Comparison of ENCODE assay signal across 21 mouse cellular contexts in genomic region chr7:65439518-65439917, GRCm38 (mm10).
DNase-seq lines count a peak whose midpoint lies in the region; ATAC-seq and TF ChIP-seq lines count a peak whose summit lies in the region.
"Had no signal": no experiment of that assay in that cellular context is flagged by ENCODE, and none has a peak within 500 bp of the region (broad histone marks: within the 10 kb centered on the region; RNA-seq: fewer than 3 reads in every experiment).

No protein-coding gene starts in this region.

- H3K4me3 ChIP-seq in heart, embryonic 10.5 days = no peak overlapping the region
- H3K4me3 ChIP-seq in heart, embryonic 12.5 days = no peak overlapping the region
- H3K4me3 ChIP-seq in midbrain, embryonic 10.5 days = no peak overlapping the region
- H3K4me3 ChIP-seq in midbrain, embryonic 15.5 days = no peak overlapping the region
- H3K4me3 ChIP-seq in intestine, embryonic 16.5 days (ENCODE audit: low read length) = no peak overlapping the region
- H3K4me3 ChIP-seq in lung, postnatal 0 days (ENCODE audit: low read depth, low read length) = no peak overlapping the region
- H3K4me3 ChIP-seq: embryonic facial prominence, embryonic 12.5 days; forebrain, embryonic 13.5 days; hindbrain, embryonic 10.5 days; neural tube, embryonic 13.5 days had no signal

- no peaks in the 10 kb centered on the region for H3K27me3 ChIP-seq in heart, embryonic 10.5 days (ENCODE audit: insufficient read depth, poor library complexity, severe bottlenecking)
- H3K27me3 ChIP-seq in heart, embryonic 12.5 days (replicated peaks) = no peaks in the 10 kb centered on the region
- no peaks in the 10 kb centered on the region for H3K27me3 ChIP-seq in midbrain, embryonic 10.5 days (ENCODE audit: low read depth, poor library complexity, severe bottlenecking)
- no peaks in the 10 kb centered on the region for H3K27me3 ChIP-seq in midbrain, embryonic 15.5 days (replicated peaks)
- no peaks in the 10 kb centered on the region for H3K27me3 ChIP-seq in intestine, embryonic 16.5 days (replicated peaks; ENCODE audit: control insufficient read depth, insufficient read depth, low read length)
- no peaks in the 10 kb centered on the region for H3K27me3 ChIP-seq in lung, postnatal 0 days (replicated peaks; ENCODE audit: insufficient read depth, low read length)
- H3K27me3 ChIP-seq: embryonic facial prominence, embryonic 12.5 days; forebrain, embryonic 13.5 days; neural tube, embryonic 13.5 days had no signal

- H3K9ac ChIP-seq in heart, embryonic 12.5 days = no peak overlapping the region
- no peak overlapping the region for H3K9ac ChIP-seq in midbrain, embryonic 15.5 days
- no peak overlapping the region for H3K9ac ChIP-seq in intestine, embryonic 16.5 days (ENCODE audit: low read depth, low read length)
- H3K9ac ChIP-seq in lung, postnatal 0 days (replicated peaks; ENCODE audit: low read depth) = no peak overlapping the region
- H3K9ac ChIP-seq: embryonic facial prominence, embryonic 12.5 days; forebrain, embryonic 13.5 days; neural tube, embryonic 13.5 days had no signal

- H3K36me3 ChIP-seq in heart, embryonic 10.5 days = no peaks in the 10 kb centered on the region
- no peaks in the 10 kb centered on the region for H3K36me3 ChIP-seq in heart, embryonic 12.5 days
- H3K36me3 ChIP-seq in midbrain, embryonic 10.5 days = no peaks in the 10 kb centered on the region
- H3K36me3 ChIP-seq in midbrain, embryonic 15.5 days (replicated peaks) = no peaks in the 10 kb centered on the region
- H3K36me3 ChIP-seq in intestine, embryonic 16.5 days (ENCODE audit: control insufficient read depth, insufficient read depth, low read length) = no peaks in the 10 kb centered on the region
- no peaks in the 10 kb centered on the region for H3K36me3 ChIP-seq in lung, postnatal 0 days (ENCODE audit: insufficient read depth, low read length)
- H3K36me3 ChIP-seq: embryonic facial prominence, embryonic 12.5 days; hindbrain, embryonic 10.5 days; neural tube, embryonic 13.5 days had no signal

- DNase-seq in heart, embryonic 10.5 days (ENCODE audit: low spot score) = no peak
- DNase-seq in midbrain, embryonic 10.5 days (ENCODE audit: low spot score) = peak; percentile 54
- peak; percentile 51 for DNase-seq in retina, embryonic 14.5 days (ENCODE audit: low spot score)
- no peak for DNase-seq in lung, postnatal 0 days (ENCODE audit: low spot score)
- no peak for DNase-seq in gastrocnemius, postnatal 4 days (ENCODE audit: low spot score in 2 of 2)
- DNase-seq: adrenal gland, postnatal 14 days; B cell, adult 2 months; cerebellum, adult 9-11 months; gastrocnemius, postnatal 36 days; kidney, adult 8-10 months; kidney, postnatal 10 days; thymus, adult 2 months had no signal

- H3K9me3 ChIP-seq in heart, embryonic 10.5 days = no peaks in the 10 kb centered on the region
- no peaks in the 10 kb centered on the region for H3K9me3 ChIP-seq in heart, embryonic 12.5 days (replicated peaks)
- peaks cover 2% of the 10 kb centered on the region; the same call in 1 of the 2 replicates for H3K9me3 ChIP-seq in midbrain, embryonic 10.5 days (replicated peaks)
- H3K9me3 ChIP-seq in midbrain, embryonic 15.5 days = no peaks in the 10 kb centered on the region
- no peaks in the 10 kb centered on the region for H3K9me3 ChIP-seq in intestine, embryonic 16.5 days (ENCODE audit: control insufficient read depth, low read length)
- no peaks in the 10 kb centered on the region for H3K9me3 ChIP-seq in lung, postnatal 0 days (ENCODE audit: low read length)
- H3K9me3 ChIP-seq: embryonic facial prominence, embryonic 12.5 days; forebrain, embryonic 13.5 days; hindbrain, embryonic 10.5 days; neural tube, embryonic 13.5 days had no signal

- H3K4me2 ChIP-seq in heart, embryonic 12.5 days = no peak overlapping the region
- H3K4me2 ChIP-seq in midbrain, embryonic 15.5 days = no peak overlapping the region
- H3K4me2 ChIP-seq in intestine, embryonic 16.5 days (ENCODE audit: low read depth, low read length) = no peak overlapping the region
- H3K4me2 ChIP-seq in lung, postnatal 0 days (replicated peaks; ENCODE audit: low read depth, low read length) = no peak overlapping the region
- H3K4me2 ChIP-seq: embryonic facial prominence, embryonic 12.5 days; forebrain, embryonic 13.5 days; neural tube, embryonic 13.5 days had no signal

- no peak for ATAC-seq in heart, embryonic 12.5 days (ENCODE audit: insufficient number of reproducible peaks, low FRiP score)
- ATAC-seq in midbrain, embryonic 15.5 days (replicated peaks) = no peak
- peak; percentile 16; the same call in 1 of the 2 replicates for ATAC-seq in intestine, embryonic 16.5 days
- no peak for ATAC-seq in lung, postnatal 0 days
- ATAC-seq: activated CD4-positive, CD25-positive, alpha-beta regulatory T cell, adult 4 months; forebrain, embryonic 13.5 days had no signal

- 0 out of 2 replicates have a peak overlapping the region, but pooled peaks have one; percentile 10 for H3K27ac ChIP-seq in heart, embryonic 10.5 days
- no peak overlapping the region for H3K27ac ChIP-seq in heart, embryonic 12.5 days (ENCODE audit: poor library complexity, severe bottlenecking)
- H3K27ac ChIP-seq in midbrain, embryonic 10.5 days (replicated peaks) = 0 out of 2 replicates have a peak overlapping the region, but pooled peaks have one; percentile 38
- H3K27ac ChIP-seq in midbrain, embryonic 15.5 days = no peak overlapping the region
- no peak overlapping the region for H3K27ac ChIP-seq in intestine, embryonic 16.5 days (ENCODE audit: low read length)
- H3K27ac ChIP-seq in lung, postnatal 0 days (ENCODE audit: low read length) = no peak overlapping the region
- H3K27ac ChIP-seq: embryonic facial prominence, embryonic 12.5 days; forebrain, embryonic 13.5 days; hindbrain, embryonic 10.5 days; neural tube, embryonic 13.5 days; stomach, postnatal 0 days had no signal

- H3K4me1 ChIP-seq in heart, embryonic 10.5 days = peaks cover 14% of the 10 kb centered on the region
- H3K4me1 ChIP-seq in heart, embryonic 12.5 days (replicated peaks) = peaks cover 7% of the 10 kb centered on the region
- H3K4me1 ChIP-seq in midbrain, embryonic 10.5 days = peaks cover 21% of the 10 kb centered on the region
- H3K4me1 ChIP-seq in midbrain, embryonic 15.5 days = peaks cover 5% of the 10 kb centered on the region; the same call in 1 of the 2 replicates
- peaks cover 4% of the 10 kb centered on the region; the same call in 1 of the 2 replicates for H3K4me1 ChIP-seq in intestine, embryonic 16.5 days (ENCODE audit: control insufficient read depth, insufficient read depth, low read length)
- H3K4me1 ChIP-seq in lung, postnatal 0 days (ENCODE audit: insufficient read depth, low read depth, low read length) = no peaks in the 10 kb centered on the region
- H3K4me1 ChIP-seq: embryonic facial prominence, embryonic 12.5 days; forebrain, embryonic 13.5 days had no signal

- TF ChIP-seq CTCF in lung, postnatal 0 days (IDR thresholded peaks at IDR 0.05) = no peak

- TF ChIP-seq EP300 in lung, postnatal 0 days (IDR thresholded peaks at IDR 0.05) = no peak

- WGBS in heart, embryonic 10.5 days = 39% methylated on average over 8 of the region's 8 CpGs
- WGBS in heart, embryonic 12.5 days = 46% methylated on average over 8 of the region's 8 CpGs
- WGBS in midbrain, embryonic 10.5 days = 66% methylated on average over 8 of the region's 8 CpGs
- WGBS in midbrain, embryonic 15.5 days = 50% methylated on average over 8 of the region's 8 CpGs
- WGBS in intestine, embryonic 16.5 days = 77% methylated on average over 8 of the region's 8 CpGs
- WGBS in lung, postnatal 0 days = 73% methylated on average over 8 of the region's 8 CpGs

Comparison
In these comparisons a context has a peak if more than half of its experiments do, and no peak if none do; other contexts are left out.
1. H3K27ac ChIP-seq: peak in heart, embryonic 10.5 days (single experiment) and midbrain, embryonic 10.5 days (single experiment); none in heart, embryonic 12.5 days (single experiment), midbrain, embryonic 15.5 days (single experiment), intestine, embryonic 16.5 days (single experiment) and lung, postnatal 0 days (single experiment).
2. DNase-seq: peak in midbrain, embryonic 10.5 days (single experiment) and retina, embryonic 14.5 days (single experiment); none in heart, embryonic 10.5 days (single experiment), lung, postnatal 0 days (single experiment) and gastrocnemius, postnatal 4 days (0 of 2).